Mouse (Mus musculus) midbrain, embryonic 14.5 days (tissue): ENCODE measurements around the gene Wbp4. TPM values are rescaled to one million over a fixed set of nuclear protein-coding genes. Genes with fewer than 3 reads are reported as not detected.

Source experiments
- ATAC-seq: fragments of 200-750 bp; cut with Nextera tagmentation; 2 replicates; pipeline ENCODE4 v1.8.0; 2017; ENCODE audit warnings: moderate number of reproducible peaks, moderate library complexity; ENCODE audit not compliant: low FRiP score, low TSS enrichment
- DNase-seq: peaks from one replicate; pipeline ENCODE4 v3.0.0-alpha.2; 2015
- H3K27ac ChIP-seq: fragments of 300-500 bp; sonication (generic); replicated peaks from 2 replicates; pipeline ENCODE4 v1.5.1; 2014; ENCODE audit warnings: mild to moderate bottlenecking, low read depth, low read length, moderate library complexity
- H3K27me3 ChIP-seq: fragments of 300-500 bp; sonication (generic); 2 replicates; pipeline ENCODE4 v1.6.1; 2014; ENCODE audit warnings: low read length, control low read depth, mixed read lengths; ENCODE audit not compliant: control insufficient read depth, insufficient read depth
- H3K36me3 ChIP-seq: fragments of 300-500 bp; sonication (generic); 2 replicates; pipeline ENCODE4 v1.6.1; 2014; ENCODE audit warnings: low read length, control low read depth; ENCODE audit not compliant: control insufficient read depth, insufficient read depth
- H3K4me1 ChIP-seq: fragments of 300-500 bp; sonication (generic); 2 replicates; pipeline ENCODE4 v1.6.1; 2014; ENCODE audit warnings: mild to moderate bottlenecking, antibody characterized with exemption, low read length, control low read depth; ENCODE audit not compliant: control insufficient read depth, insufficient read depth
- H3K4me2 ChIP-seq: fragments of 300-500 bp; sonication (generic); 2 replicates; pipeline ENCODE4 v1.6.1; 2014; ENCODE audit warnings: mild to moderate bottlenecking, low read length, moderate library complexity
- H3K4me3 ChIP-seq: fragments of 300-500 bp; sonication (generic); replicated peaks from 2 replicates; pipeline ENCODE4 v1.5.1; 2014; ENCODE audit warnings: low read depth, low read length
- H3K9ac ChIP-seq: fragments of 300-500 bp; sonication (generic); replicated peaks from 2 replicates; pipeline ENCODE4 v1.6.1; 2014; ENCODE audit warnings: mild to moderate bottlenecking, low read length, moderate library complexity
- H3K9me3 ChIP-seq: fragments of 300-500 bp; sonication (generic); 2 replicates; pipeline ENCODE4 v1.6.1; 2016; ENCODE audit warnings: low read length, control low read depth, mixed read lengths; ENCODE audit not compliant: control insufficient read depth
- WGBS: fragments of 180-500 bp; shearing (Covaris S2); extraction: QIAGEN DNeasy Blood & Tissue Kit; methylation state at CpG from one replicate; pipeline ENCODE4 v1.1.7; 2014; 5-methylcytosine and 5-hydroxymethylcytosine counted together
- polyA plus RNA-seq: library from polyadenylated mRNA; unstranded; fragments of >200 nt; fragmentation: Nextera tagmentation; extraction: Ambion mirVana; gene quantifications from 2 replicates; pipeline ENCODE4 v1.2.1, GENCODE M21; 2014

Wbp4 gene
- polyA plus RNA-seq, 1 experiment from 2014 or later, result 44.8 TPM

DNA sequence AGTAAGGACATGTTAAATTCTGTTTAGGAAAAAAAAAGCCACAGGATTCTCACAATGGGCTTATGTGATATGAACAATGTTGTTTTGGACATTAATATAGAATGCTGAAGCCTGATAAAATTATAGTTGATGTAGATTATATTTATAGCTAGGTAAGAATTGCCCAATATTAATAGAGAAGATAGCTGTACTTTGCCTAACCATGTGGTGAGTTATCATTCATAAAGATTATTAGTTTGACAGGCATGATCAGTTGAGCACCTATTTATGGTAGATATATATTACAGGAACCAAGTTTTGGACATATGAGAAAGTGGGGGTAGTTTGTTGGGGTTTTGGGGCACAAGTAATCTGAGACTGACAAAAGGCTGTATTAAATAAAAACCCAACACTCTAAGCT lies 39.3 kb upstream of the Wbp4 start:
- no peak for DNase-seq
- Histone ChIP-seq H3K36me3 (no peaks in the 10 kb centered on the region), H3K4me1 (no peaks in the 10 kb centered on the region), H3K9ac (no peak overlapping the region), H3K9me3 (no peaks in the 10 kb centered on the region), H3K27ac (no peak overlapping the region), H3K4me2 (no peak overlapping the region), H3K4me3 (no peak overlapping the region), H3K27me3 (no peaks in the 10 kb centered on the region)
- no peak for ATAC-seq

DNA sequence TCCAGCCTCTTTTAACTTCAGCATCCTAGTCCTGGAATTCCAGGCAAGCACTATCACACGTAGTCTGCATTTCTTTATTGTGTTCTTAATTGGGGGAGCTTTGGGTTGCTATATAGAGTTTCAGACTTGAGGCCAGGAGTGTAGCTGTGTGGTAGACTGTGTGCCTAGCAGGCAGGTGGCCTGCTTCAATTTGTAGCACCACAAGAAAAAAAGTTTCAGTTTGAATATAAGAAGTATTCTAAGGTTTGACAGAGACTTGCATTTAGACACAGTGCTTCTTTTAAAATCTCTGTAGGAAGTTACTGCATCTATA lies 38.3 kb upstream of the Wbp4 start:
- Histone ChIP-seq H3K4me1 (no peaks in the 10 kb centered on the region), H3K4me3 (no peak overlapping the region), H3K9me3 (no peaks in the 10 kb centered on the region), H3K27ac (no peak overlapping the region), H3K4me2 (no peak overlapping the region), H3K36me3 (no peaks in the 10 kb centered on the region), H3K9ac (no peak overlapping the region), H3K27me3 (no peaks in the 10 kb centered on the region)
- DNase-seq (no peak), ATAC-seq (no peak)
- WGBS, result 54% methylated on average over 1 of the region's 1 CpGs

DNA sequence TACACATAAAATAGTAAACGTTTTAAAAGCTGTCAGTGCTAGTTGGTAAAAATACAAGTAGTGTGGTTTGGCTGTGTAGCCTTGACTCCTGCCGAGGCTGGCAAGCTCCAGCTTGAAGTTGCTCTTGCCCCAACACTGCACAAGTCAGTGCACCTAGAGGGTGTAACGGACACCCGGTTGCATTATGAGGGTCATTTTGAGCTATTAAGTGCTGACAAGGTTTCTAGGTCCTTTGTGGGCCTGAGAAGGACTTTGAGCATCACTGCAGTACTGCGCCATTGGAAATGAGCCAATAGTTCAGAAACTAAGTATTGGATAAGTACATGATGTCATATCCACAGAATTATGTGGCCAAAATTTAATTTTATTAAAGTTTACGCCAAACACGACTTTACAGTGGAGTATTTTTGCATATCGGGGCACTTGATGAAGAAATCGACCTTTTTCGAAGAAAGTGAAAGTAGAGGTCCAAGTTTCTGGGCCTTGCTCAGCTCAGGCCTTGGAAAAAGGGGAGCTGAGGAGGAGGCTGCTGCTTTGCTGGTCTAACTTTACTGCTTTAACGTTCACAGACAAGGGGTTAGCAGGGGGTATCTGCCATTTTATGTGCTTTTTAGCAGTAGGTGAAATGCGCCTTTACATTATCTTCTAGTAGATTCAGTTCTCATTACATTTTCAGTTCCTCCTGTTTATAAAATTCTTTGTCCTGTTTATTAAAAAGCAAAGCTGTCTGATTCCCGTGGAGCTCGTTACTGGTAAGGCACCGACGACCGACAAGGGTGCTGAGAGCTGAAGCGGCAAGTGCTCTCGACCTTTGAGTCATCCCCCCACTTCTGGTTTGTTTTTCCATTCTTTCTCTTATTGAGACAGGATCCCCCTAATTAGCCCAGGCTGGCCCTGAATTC lies 37.7 kb upstream of the Wbp4 start:
- Histone ChIP-seq H3K9me3 (no peaks in the 10 kb centered on the region), H3K27ac (no peak overlapping the region), H3K36me3 (no peaks in the 10 kb centered on the region), H3K4me2 (no peak overlapping the region), H3K4me1 (no peaks in the 10 kb centered on the region), H3K27me3 (no peaks in the 10 kb centered on the region), H3K4me3 (no peak overlapping the region), H3K9ac (no peak overlapping the region)
- ATAC-seq, result no peak
- 78% methylated on average over 19 of the region's 19 CpGs for WGBS
- no peak for DNase-seq

DNA sequence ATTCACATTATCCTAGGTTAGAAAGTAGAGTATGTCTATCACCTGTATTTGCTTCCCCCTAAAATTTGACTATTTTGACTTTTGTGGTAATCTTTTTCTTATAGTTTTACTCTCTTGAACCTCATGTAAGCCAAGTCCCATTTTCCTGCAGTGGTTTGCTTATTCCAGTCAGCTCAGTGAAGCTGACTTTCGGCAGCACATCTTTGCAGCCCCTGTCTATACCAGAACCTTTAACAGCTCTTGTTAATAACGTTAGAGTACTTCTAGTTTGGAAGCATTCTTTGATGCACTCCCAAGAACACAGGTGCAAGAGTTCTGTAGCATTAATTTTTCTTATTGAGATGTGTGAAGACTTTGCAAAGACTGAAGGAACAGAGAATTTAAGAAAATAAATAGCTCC lies 36.8 kb upstream of the Wbp4 start:
- H3K4me2 ChIP-seq, result no peak overlapping the region
- no peaks in the 10 kb centered on the region for H3K9me3 ChIP-seq
- DNase-seq (no peak), ATAC-seq (no peak)
- no peaks in the 10 kb centered on the region for H3K36me3 ChIP-seq
- no peak overlapping the region for H3K4me3 ChIP-seq
- H3K27me3 ChIP-seq, result no peaks in the 10 kb centered on the region
- no peaks in the 10 kb centered on the region for H3K4me1 ChIP-seq
- H3K27ac ChIP-seq, result no peak overlapping the region
- 89% methylated on average over 2 of the region's 2 CpGs for WGBS
- no peak overlapping the region for H3K9ac ChIP-seq

DNA sequence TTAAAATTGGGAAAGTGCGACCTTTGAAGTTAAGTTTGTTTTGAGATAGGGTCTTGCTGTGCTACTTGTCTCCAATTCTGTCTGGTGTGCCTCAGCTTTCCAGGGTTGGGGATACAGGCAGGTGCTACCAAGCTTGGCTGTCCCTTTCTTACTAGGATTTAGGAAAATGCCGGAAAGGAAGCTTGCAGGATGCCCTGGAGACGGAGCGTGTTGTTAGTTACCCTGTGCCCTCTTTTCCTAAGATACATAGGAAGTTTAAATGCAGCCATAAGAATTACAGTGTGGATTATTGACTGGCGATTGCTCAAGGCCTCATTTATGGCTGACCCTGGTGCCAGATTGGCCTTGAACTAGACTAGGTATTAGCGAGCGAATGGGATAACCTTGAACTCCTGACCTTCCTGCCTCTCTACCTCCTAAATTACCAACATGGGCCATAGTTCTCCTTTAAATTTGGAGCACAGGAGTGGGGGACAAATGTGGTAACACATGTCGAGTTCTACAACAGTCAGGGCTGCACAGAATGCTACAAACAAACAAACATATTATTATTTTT lies 35.9 kb upstream of the Wbp4 start:
- H3K27ac ChIP-seq, result no peak overlapping the region

DNA sequence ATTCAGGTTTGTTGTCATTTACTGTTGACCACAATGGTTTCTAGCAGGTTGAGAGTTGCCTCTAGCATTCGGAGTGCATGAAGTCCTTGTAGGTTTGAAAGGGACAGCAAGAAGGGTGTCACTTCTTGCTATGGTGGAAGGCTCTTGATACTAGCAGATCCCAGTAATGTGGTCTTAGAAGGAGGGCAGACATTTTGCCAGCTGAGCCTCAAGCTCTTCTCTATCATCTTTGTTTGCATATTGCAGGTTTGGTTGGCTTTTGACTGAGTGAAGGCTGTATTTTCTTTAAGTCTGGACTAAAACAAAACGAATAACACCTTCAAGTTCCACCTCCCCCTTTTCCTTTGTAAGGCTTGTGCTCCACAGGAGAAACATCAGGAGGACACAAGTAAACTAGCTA lies 35.4 kb upstream of the Wbp4 start:
- no peaks in the 10 kb centered on the region for H3K4me1 ChIP-seq
- no peaks in the 10 kb centered on the region for H3K9me3 ChIP-seq
- no peak overlapping the region for H3K4me3 ChIP-seq
- no peaks in the 10 kb centered on the region for H3K36me3 ChIP-seq
- H3K4me2 ChIP-seq, result no peak overlapping the region
- ATAC-seq, result no peak
- 85% methylated on average over 2 of the region's 2 CpGs for WGBS
- no peak overlapping the region for H3K27ac ChIP-seq
- no peak for DNase-seq
- no peaks in the 10 kb centered on the region for H3K27me3 ChIP-seq
- no peak overlapping the region for H3K9ac ChIP-seq

More for the DNA sequence above, 35.9 kb upstream of the Wbp4 start:
- Histone ChIP-seq H3K9me3 (no peaks in the 10 kb centered on the region), H3K4me1 (no peaks in the 10 kb centered on the region), H3K27me3 (no peaks in the 10 kb centered on the region), H3K4me2 (no peak overlapping the region), H3K36me3 (no peaks in the 10 kb centered on the region), H3K9ac (no peak overlapping the region), H3K4me3 (no peak overlapping the region)
- 91% methylated on average over 8 of the region's 8 CpGs for WGBS
- DNase-seq (no peak), ATAC-seq (no peak)

DNA sequence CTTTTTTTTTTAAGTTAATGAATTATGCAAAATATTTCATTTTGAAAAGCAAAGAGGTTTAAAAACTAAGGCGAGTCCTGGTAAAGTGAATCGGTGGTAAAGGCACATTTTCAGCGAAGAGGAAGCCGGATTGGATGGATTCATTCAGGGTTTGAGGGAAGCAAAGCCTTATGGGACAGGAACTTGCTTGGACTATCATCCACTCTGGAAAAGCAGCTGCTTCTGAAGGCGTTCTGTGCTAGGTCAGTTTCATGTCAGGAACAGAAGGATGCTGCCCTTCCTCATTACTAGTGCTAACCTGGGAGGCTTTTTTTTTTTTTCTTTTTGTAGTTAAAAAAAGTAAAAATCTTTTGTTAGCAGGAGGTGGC lies 34.9 kb upstream of the Wbp4 start:
- ATAC-seq, result no peak
- H3K27me3 ChIP-seq, result no peaks in the 10 kb centered on the region
- H3K36me3 ChIP-seq, result no peaks in the 10 kb centered on the region
- H3K4me3 ChIP-seq, result no peak overlapping the region
- no peaks in the 10 kb centered on the region for H3K9me3 ChIP-seq
- H3K4me1 ChIP-seq, result no peaks in the 10 kb centered on the region
- 86% methylated on average over 5 of the region's 5 CpGs for WGBS
- H3K27ac ChIP-seq, result no peak overlapping the region
- H3K9ac ChIP-seq, result no peak overlapping the region
- H3K4me2 ChIP-seq, result no peak overlapping the region
- DNase-seq, result no peak

DNA sequence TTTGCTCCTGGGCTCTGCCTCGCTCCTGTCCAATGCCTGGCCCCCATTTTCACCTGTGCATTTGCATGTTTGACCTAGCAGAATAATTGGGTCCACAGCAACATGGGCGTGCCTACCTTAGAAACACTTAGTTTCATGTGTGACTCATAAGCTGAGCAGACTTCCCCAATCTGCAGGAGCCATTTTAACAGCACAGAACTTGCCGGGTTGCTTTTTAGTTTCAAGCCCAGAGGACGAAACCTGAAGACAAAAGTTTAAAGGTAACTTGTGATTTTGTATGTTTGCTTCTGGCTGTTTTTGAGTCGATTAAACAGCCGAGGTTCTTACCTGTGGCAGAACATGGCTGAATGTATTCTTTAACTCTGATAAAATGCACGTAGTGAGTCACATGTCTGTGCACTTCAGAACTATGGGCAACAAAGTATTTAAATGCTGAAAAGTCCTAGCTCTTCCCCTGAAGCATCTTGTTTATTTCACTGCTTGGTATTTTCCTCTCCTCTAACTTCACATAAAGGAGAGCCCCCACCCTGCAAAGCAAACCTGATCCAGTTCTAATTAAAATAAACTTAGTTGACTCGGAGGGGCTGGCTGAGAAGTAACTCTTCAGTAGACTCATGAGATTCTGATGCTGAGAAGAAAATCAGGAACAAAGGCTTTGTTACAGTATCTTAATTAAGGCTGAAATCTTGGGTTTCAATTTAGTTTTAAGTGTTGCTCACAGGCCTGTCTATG lies 34.4 kb upstream of the Wbp4 start:
- H3K4me3 ChIP-seq, result no peak overlapping the region
- H3K9ac ChIP-seq, result no peak overlapping the region
- DNase-seq (no peak), ATAC-seq (no peak)
- H3K4me1 ChIP-seq, result no peaks in the 10 kb centered on the region
- no peaks in the 10 kb centered on the region for H3K36me3 ChIP-seq
- no peaks in the 10 kb centered on the region for H3K9me3 ChIP-seq
- H3K27ac ChIP-seq, result no peak overlapping the region
- H3K27me3 ChIP-seq, result no peaks in the 10 kb centered on the region
- 90% methylated on average over 8 of the region's 8 CpGs for WGBS
- H3K4me2 ChIP-seq, result no peak overlapping the region

DNA sequence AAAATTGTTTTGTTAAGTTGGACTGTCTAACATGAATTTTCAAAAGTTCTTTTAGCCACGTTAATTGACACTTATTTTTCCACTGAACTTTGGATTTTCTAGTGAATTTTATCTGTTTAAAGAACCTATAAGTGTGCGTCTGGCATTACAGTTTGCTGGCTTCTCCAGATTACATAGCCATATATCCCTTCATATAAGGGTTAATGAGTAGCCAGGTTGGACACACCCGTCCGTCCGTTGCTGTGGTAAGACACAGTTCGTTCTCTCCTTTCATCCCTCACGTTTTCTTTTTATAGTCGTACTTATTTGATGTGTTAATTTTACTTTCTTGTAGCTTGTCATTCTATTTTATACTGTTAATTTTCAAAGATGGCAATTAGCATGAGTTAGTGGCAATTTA lies 33.8 kb upstream of the Wbp4 start:
- no peak overlapping the region for H3K9ac ChIP-seq
- no peak for DNase-seq
- no peaks in the 10 kb centered on the region for H3K4me1 ChIP-seq
- no peak overlapping the region for H3K4me2 ChIP-seq
- no peaks in the 10 kb centered on the region for H3K27me3 ChIP-seq
- no peak for ATAC-seq
- no peaks in the 10 kb centered on the region for H3K9me3 ChIP-seq
- H3K36me3 ChIP-seq, result no peaks in the 10 kb centered on the region
- no peak overlapping the region for H3K4me3 ChIP-seq
- no peak overlapping the region for H3K27ac ChIP-seq
- WGBS, result 85% methylated on average over 8 of the region's 8 CpGs
